Mouse (Mus musculus): ENCODE measurements around the gene Gm5141.
"Not testable (repeated sequence)": the region's sequence is repeated elsewhere in the genome, so short reads cannot be mapped to it uniquely, and the experiment has no call there.

DNA sequence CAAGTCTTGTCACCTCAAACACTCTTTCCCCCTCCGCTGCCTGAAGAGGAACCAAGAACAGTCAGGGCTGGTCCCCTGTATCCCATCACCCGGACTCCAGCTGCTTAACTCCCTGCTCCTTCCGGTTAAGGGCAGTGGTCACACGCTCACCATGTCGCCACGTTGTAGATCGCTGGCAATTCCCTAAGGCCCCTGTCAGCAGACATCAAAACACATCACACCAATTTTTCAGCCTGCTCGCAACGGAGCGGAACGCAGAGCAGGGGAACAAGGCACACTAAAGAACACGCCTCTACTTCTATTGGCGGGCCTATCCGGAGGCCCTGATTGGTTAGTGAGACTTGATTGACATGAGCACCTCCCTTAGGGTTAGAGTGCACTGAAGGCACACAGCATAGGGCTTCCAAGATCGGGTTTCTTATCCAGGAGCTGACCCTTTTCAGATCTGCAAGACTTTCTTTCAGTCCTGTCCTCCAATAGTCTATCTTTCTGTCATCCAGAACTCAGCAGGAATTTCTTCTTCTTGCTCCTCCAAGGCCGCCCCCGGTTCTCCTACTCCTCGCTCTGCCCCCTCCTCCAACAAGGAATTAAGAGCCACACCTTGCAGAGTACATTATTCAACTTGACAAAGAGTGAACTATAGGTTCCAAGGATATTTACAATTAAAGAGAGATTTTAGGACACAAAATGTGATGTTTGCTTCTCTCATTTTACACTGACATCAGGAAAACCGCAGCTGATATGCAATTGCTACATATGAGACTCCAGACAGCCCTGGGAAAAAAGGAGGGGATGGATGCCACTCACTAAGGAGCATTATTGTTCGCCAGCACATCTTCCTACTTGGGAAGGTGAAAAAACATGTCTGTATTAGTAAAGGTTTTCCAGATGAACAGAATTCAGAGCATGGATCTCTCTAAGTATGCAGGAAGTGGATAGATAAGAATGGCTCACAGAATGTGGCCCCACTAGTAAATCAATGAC is 24.9 kb downstream of the Gm5141 start, which contains the start of gene Platr25:
- TF ChIP-seq CTCF (IDR thresholded peaks at IDR 0.05; ENCODE audit: borderline replicate concordance, control insufficient read depth, extremely low read depth, insufficient read depth, low read length, poor library complexity); POLR2A (IDR thresholded peaks at IDR 0.05; ENCODE audit: control insufficient read depth, extremely low read depth, insufficient read depth, low read length, poor library complexity): not testable (repeated sequence)
